Mouse (Mus musculus) myocyte (in vitro differentiated cells): ENCODE measurements around the gene Smo. TPM values are rescaled to one million over a fixed set of nuclear protein-coding genes. Genes with fewer than 3 reads are reported as not detected.

ENCODE experiments used
- H3K27me3 ChIP-seq: one replicate; pipeline ENCODE4 v1.6.1; 2011; ENCODE audit not compliant: control insufficient read depth, insufficient read depth, insufficient read length
- H3K36me3 ChIP-seq: one replicate; pipeline ENCODE4 v1.6.1; 2011; ENCODE audit not compliant: control insufficient read depth, insufficient read depth
- H3K4me2 ChIP-seq: one replicate; pipeline ENCODE4 v1.6.1; 2011; ENCODE audit warnings: low read depth, control low read depth
- H3K4me3 ChIP-seq: one replicate; pipeline ENCODE4 v1.5.1; 2011; ENCODE audit warnings: mild to moderate bottlenecking, control low read depth, moderate library complexity
- H3K79me2 ChIP-seq: one replicate; pipeline ENCODE4 v1.6.1; 2011; ENCODE audit not compliant: control insufficient read depth, insufficient read depth
- H3ac ChIP-seq: one replicate; pipeline ENCODE4 v1.6.1; 2011; ENCODE audit not compliant: control insufficient read depth, insufficient read length
- CEBPB ChIP-seq: IDR thresholded peaks from 2 replicates; pipeline ENCODE4 v1.6.1; 2011; ENCODE audit warnings: mild to moderate bottlenecking, moderate library complexity; ENCODE audit not compliant: poor library complexity, insufficient read depth, severe bottlenecking
- E2F4 ChIP-seq: IDR thresholded peaks from one replicate; pipeline ENCODE4 v1.6.1; 2011; ENCODE audit warnings: mild to moderate bottlenecking, control low read depth, moderate library complexity; ENCODE audit not compliant: insufficient read depth
- MAX ChIP-seq: IDR thresholded peaks from one replicate; pipeline ENCODE4 v1.6.1; 2011; ENCODE audit warnings: low read depth, mild to moderate bottlenecking, control low read depth
- MYOD1 ChIP-seq, 3 experiments: IDR thresholded peaks; one replicate each; pipeline ENCODE4 v1.6.1; 2011; ENCODE audit warnings: control low read depth in 2 of 3, low read depth in 2 of 3, mild to moderate bottlenecking in 2 of 3, moderate library complexity in 1 of 3; ENCODE audit not compliant: insufficient read length in 2 of 3, control insufficient read depth in 1 of 3
- MYOG ChIP-seq, 3 experiments: IDR thresholded peaks; one replicate each; pipeline ENCODE4 v1.6.1; 2011; ENCODE audit warnings: control low read depth in 2 of 3, low read depth in 2 of 3, mild to moderate bottlenecking in 2 of 3; ENCODE audit not compliant: insufficient read length in 2 of 3, control insufficient read depth in 1 of 3, insufficient read depth in 1 of 3
- POLR2A ChIP-seq: IDR thresholded peaks from one replicate; pipeline ENCODE4 v1.6.1; 2011; ENCODE audit warnings: low read depth, mild to moderate bottlenecking, control low read depth, moderate library complexity; ENCODE audit not compliant: insufficient read length
- POLR2AphosphoS2 ChIP-seq: IDR thresholded peaks from one replicate; pipeline ENCODE4 v1.6.1; 2011; ENCODE audit warnings: low read depth, control low read depth; ENCODE audit not compliant: insufficient read length
- REST ChIP-seq: IDR thresholded peaks from one replicate; pipeline ENCODE4 v1.6.1; 2011; ENCODE audit warnings: mild to moderate bottlenecking, control low read depth, moderate library complexity; ENCODE audit not compliant: insufficient read depth, insufficient read length
- SRF ChIP-seq: IDR thresholded peaks from one replicate; pipeline ENCODE4 v1.6.1; 2011; ENCODE audit warnings: low read depth; ENCODE audit not compliant: control insufficient read depth, insufficient read length
- TCF12 ChIP-seq: IDR thresholded peaks from one replicate; pipeline ENCODE4 v1.6.1; 2011; ENCODE audit warnings: mild to moderate bottlenecking, control low read depth; ENCODE audit not compliant: poor library complexity, insufficient read depth, severe bottlenecking
- TCF3 ChIP-seq: IDR thresholded peaks from one replicate; pipeline ENCODE4 v1.6.1; 2011; ENCODE audit warnings: low read depth, control low read depth; ENCODE audit not compliant: insufficient read length
- USF1 ChIP-seq: IDR thresholded peaks from one replicate; pipeline ENCODE4 v1.6.1; 2011; ENCODE audit warnings: low read depth, mild to moderate bottlenecking, control low read depth, moderate library complexity
- polyA plus RNA-seq: library from polyadenylated mRNA; unstranded; fragments of >200 nt; fragmentation: generic; extraction: Trizol; gene quantifications from one replicate; pipeline ENCODE4 v1.2.1, GENCODE M21; 2012; ENCODE audit warnings: missing spikeins

Smo gene
- polyA plus RNA-seq, 1 experiment, result 30.2 TPM

DNA sequence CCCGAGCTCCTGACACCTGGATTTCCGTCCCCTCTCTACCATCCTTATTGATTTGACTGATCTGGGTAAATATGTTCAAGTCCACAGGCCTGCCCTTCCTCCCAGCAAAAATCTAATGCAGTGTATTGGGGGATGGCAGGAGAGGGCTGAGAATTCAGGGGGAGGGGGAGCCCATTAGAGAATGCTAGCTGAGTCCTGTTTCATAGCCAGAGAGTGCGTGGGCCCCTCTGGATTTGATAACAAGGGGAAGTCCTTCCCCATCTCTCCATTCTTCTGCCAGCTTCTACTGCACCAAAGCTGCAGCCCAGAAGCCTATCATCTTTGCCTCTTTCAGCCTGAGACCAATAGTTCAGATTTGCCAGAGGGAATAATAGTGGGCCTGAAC is 40.0 kb upstream of the Smo start:
- H3K4me3 ChIP-seq, result peak overlapping the region; percentile 13
- H3K36me3 ChIP-seq, result no peaks in the 10 kb centered on the region
- H3K79me2 ChIP-seq, result no peaks in the 10 kb centered on the region
- TF ChIP-seq TCF3 (no peak), E2F4 (no peak), CEBPB (no peak), MAX (no peak), POLR2AphosphoS2 (no peak), TCF12 (no peak), POLR2A (no peak)
- no peak overlapping the region for H3K4me2 ChIP-seq
- peaks cover 17% of the 10 kb centered on the region for H3K27me3 ChIP-seq
- H3ac ChIP-seq, result no peak overlapping the region

DNA sequence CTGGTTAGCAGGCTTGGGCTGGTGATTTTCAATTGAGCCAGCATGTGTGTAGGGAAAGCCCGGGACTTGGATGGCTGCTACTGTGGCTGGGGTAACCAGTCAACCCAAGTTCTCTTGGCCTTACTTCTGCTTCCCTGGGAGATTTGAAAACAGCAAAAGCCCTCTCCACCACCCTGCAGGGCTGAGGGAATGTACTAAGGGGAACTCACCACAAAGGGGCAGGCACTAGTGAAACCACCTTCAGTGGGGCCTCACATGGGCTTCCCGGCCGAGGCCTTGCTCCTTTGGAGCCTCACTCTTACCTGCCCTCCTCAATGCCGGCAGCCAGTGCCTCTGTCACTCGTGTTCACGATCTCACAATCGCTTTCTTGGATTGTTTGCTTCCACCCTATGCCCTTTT is 39.3 kb upstream of the Smo start:
- Histone ChIP-seq H3ac (no peak overlapping the region), H3K27me3 (peaks cover 17% of the 10 kb centered on the region), H3K79me2 (no peaks in the 10 kb centered on the region), H3K4me2 (no peak overlapping the region), H3K4me3 (no peak overlapping the region), H3K36me3 (no peaks in the 10 kb centered on the region)
- TF ChIP-seq USF1 (no peak), MYOG (IDR thresholded peaks at IDR 0.05; ENCODE audit: control insufficient read depth in 1 of 3, insufficient read depth in 1 of 3, insufficient read length in 2 of 3, low read depth in 2 of 3) (no peak), TCF3 (no peak), POLR2AphosphoS2 (no peak), MAX (no peak), SRF (no peak), MYOD1 (IDR thresholded peaks at IDR 0.05; ENCODE audit: control insufficient read depth in 1 of 3, insufficient read length in 2 of 3, low read depth in 2 of 3) (no peak), REST (no peak), POLR2A (no peak), E2F4 (no peak), CEBPB (no peak), TCF12 (no peak)

DNA sequence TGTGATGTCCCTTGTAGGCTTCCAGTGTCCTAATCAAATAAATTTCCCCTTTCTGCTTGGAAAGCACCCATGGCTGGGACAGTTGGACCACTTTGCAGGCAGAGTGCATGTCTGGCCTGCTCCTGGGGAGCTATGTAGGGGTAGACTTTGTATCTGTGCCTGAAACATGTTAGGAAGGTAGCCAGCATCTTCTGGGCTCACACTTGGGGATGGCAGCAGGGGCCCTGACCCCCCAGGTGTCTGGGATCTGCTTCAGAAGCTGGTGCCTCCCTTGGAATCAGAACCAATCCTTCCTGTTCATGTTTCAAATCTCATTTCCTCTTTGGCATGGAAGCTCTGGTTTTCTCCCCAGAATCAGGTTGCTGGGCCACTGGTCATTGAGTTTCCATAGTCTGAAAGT is 38.2 kb upstream of the Smo start:
- no peaks in the 10 kb centered on the region for H3K36me3 ChIP-seq
- no peaks in the 10 kb centered on the region for H3K79me2 ChIP-seq
- H3K4me3 ChIP-seq, result no peak overlapping the region
- H3K4me2 ChIP-seq, result no peak overlapping the region
- TF ChIP-seq REST (no peak), POLR2AphosphoS2 (no peak), TCF12 (no peak), TCF3 (no peak), USF1 (no peak), POLR2A (no peak), SRF (no peak), MYOD1 (IDR thresholded peaks at IDR 0.05; ENCODE audit: control insufficient read depth in 1 of 3, insufficient read length in 2 of 3, low read depth in 2 of 3) (no peak), MAX (no peak), E2F4 (no peak), CEBPB (no peak), MYOG (IDR thresholded peaks at IDR 0.05; ENCODE audit: control insufficient read depth in 1 of 3, insufficient read depth in 1 of 3, insufficient read length in 2 of 3, low read depth in 2 of 3) (no peak)
- H3K27me3 ChIP-seq, result peaks cover 10% of the 10 kb centered on the region
- H3ac ChIP-seq, result no peak overlapping the region

DNA sequence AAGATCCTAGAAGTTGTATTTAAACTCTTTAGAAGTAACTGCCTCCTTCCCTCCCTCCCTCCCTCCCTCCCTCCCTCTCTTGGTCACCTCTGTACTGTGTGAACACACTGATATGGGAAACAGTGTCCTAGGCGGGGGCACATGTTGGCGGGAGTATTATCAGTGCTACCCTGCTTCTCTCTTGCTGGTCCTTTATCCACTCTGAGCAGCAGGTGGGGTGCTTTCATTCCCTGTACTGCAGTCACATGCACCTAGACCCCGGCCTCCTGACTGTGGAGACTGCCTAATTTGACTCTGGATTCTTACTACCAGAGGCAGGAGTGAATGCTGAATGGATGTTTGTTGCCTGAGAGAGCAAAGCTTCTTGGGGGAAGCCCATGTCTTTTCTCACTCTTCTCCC is 37.8 kb upstream of the Smo start:
- H3K79me2 ChIP-seq, result no peaks in the 10 kb centered on the region
- no peak overlapping the region for H3ac ChIP-seq
- peaks cover 10% of the 10 kb centered on the region for H3K27me3 ChIP-seq
- no peak overlapping the region for H3K4me3 ChIP-seq
- H3K36me3 ChIP-seq, result no peaks in the 10 kb centered on the region
- TF ChIP-seq E2F4 (no peak), CEBPB (no peak), TCF3 (no peak), MAX (no peak), REST (no peak), MYOG (IDR thresholded peaks at IDR 0.05; ENCODE audit: control insufficient read depth in 1 of 3, insufficient read depth in 1 of 3, insufficient read length in 2 of 3, low read depth in 2 of 3) (no peak), SRF (no peak), POLR2A (no peak)
- H3K4me2 ChIP-seq, result no peak overlapping the region

DNA sequence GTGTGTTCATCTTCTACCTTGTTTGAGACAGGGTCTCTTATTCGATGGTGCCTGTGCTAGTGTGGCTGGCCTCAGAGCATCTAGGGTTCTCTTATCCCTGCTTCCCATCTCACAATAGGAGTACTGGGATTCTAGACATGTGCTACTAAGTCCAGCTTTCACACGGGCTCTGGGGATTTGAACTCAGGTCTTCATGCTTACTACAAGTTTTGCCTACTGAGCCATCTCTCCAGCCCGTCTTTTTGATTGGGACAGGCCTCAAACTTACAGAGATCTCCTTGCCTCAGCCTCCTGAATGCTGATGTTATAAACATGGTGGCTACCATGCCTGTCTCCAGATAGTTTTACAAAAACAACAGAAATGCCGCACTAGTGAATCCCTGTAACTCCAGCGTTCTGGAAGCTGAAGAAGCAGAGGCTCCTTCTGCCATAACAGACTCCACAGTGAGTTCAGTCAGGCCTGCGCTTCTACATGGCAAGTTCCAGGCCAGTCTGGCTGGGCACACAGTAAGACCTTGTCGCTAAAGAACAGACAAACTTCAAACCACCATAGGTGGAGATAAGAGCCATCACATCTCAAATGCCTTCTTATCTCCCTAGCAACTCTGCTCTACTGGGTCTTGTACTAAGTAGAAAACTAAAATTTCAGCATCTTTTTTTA is 36.1 kb upstream of the Smo start:
- TF ChIP-seq TCF3, result no peak
- TF ChIP-seq MYOD1 (IDR thresholded peaks at IDR 0.05; ENCODE audit: control insufficient read depth in 1 of 3, insufficient read length in 2 of 3, low read depth in 2 of 3), result no peak
- TF ChIP-seq POLR2AphosphoS2, result no peak
- TF ChIP-seq TCF12, result no peak
- TF ChIP-seq REST, result no peak
- TF ChIP-seq MAX, result no peak
- TF ChIP-seq E2F4, result no peak
- no peak for TF ChIP-seq POLR2A
- no peak for TF ChIP-seq USF1
- TF ChIP-seq MYOG (IDR thresholded peaks at IDR 0.05; ENCODE audit: control insufficient read depth in 1 of 3, insufficient read depth in 1 of 3, insufficient read length in 2 of 3, low read depth in 2 of 3), result no peak
- TF ChIP-seq SRF, result no peak
- Histone ChIP-seq H3K36me3 (no peaks in the 10 kb centered on the region), H3K4me3 (no peak overlapping the region), H3K4me2 (no peak overlapping the region), H3ac (no peak overlapping the region), H3K27me3 (peaks cover 10% of the 10 kb centered on the region), H3K79me2 (no peaks in the 10 kb centered on the region)
